Mouse (Mus musculus): ENCODE results near the gene Gtf2ird1.

DNA sequence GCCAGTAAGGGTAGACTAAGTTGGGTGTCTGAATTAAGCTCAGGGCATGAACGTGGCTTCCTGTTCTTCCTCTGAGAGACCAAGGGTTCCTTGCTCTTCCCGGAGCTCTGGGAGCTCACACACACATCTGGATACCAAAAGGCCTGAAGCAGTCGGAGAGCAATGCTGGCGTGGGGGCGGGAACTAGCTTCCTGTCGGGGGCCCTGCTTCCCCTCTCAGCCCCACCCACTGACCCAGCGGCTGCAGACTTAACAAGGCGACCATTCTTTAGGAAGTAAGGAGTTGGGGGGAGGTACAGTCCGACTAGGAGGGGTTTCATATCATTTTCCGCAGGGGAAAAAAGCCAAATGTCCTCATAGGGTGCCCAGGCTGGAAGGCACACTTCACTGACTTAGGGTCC, 61.9 kb downstream of the Gtf2ird1 start:
- TF ChIP-seq POLR2A (IDR thresholded peaks at IDR 0.05; ENCODE audit: low read depth, low read length) (no peak), CTCF (conservative IDR thresholded peaks at IDR 0.05; ENCODE audit: insufficient read depth, insufficient read length, low read depth, low read length) (no peak)
